Mouse (Mus musculus): ENCODE results near the gene Atp2a1. TPM values are rescaled to one million over a fixed set of nuclear protein-coding genes. Genes with fewer than 3 reads are reported as not detected.

Gene Atp2a1
- total and polyA plus RNA-seq, 3 experiments, result 0.38 to 0.74 TPM; not detected in 1

DNA sequence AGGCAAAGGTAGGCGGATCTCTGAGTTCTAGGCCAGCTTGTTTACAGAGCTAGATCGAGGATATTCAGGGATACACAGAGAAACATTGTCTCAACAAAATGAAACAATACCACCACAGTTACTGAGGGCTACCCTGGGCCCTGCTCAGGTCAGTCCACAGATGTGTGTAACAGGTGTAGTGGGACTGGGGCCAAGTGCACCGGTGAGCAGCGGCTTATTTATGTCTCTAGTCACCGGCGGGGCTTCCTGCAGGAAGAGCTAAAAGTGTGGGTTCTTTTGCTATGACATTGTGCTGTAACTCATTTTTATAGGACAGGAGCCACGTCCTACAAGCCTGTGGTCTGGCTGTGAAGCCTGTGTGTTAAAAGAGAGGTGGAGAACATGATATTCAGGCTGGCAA lies 9.0 kb downstream of the Atp2a1 start:
- dilution Hi-C loops (cut with MboI; ENCODE audit: extremely low pct_ligation_motif_present, extremely low pct_unique_long_range_greater_than_20kb, low sequenced_read_pairs), result no loop called here
- TF ChIP-seq NELFE (IDR thresholded peaks at IDR 0.05; ENCODE audit: low read depth, low read length), result no peak
- no peak for TF ChIP-seq CHD2 (IDR thresholded peaks at IDR 0.05; ENCODE audit: low read length)
- no peak for TF ChIP-seq POLR2AphosphoS2 (IDR thresholded peaks at IDR 0.05; ENCODE audit: low read depth, low read length)
- no peak for TF ChIP-seq MYC (IDR thresholded peaks at IDR 0.05; ENCODE audit: low read depth, low read length)
- TF ChIP-seq MXI1 (IDR thresholded peaks at IDR 0.05; ENCODE audit: low read depth, low read length), result no peak
- no peak for TF ChIP-seq MEF2A (IDR thresholded peaks at IDR 0.05; ENCODE audit: borderline replicate concordance, low read depth, low read length)
- no peak for TF ChIP-seq BHLHE40 (IDR thresholded peaks at IDR 0.05; ENCODE audit: low read depth, low read length)
- TF ChIP-seq JUND (conservative IDR thresholded peaks at IDR 0.05; ENCODE audit: low read depth, low read length), result no peak
- no peak for TF ChIP-seq ZC3H11A (IDR thresholded peaks at IDR 0.05; ENCODE audit: low read depth, low read length)
- TF ChIP-seq JUN (IDR thresholded peaks at IDR 0.05; ENCODE audit: insufficient read depth, low read depth, low read length), result no peak
- no peak for TF ChIP-seq E2F4 (IDR thresholded peaks at IDR 0.05; ENCODE audit: insufficient replicate concordance, low read depth, low read length)
- no peak for TF ChIP-seq GABPA (IDR thresholded peaks at IDR 0.05; ENCODE audit: insufficient replicate concordance, low read depth, low read length)
- no peak for TF ChIP-seq ZNF384 (IDR thresholded peaks at IDR 0.05; ENCODE audit: low read depth, low read length)
- no peak for TF ChIP-seq POLR2A (IDR thresholded peaks at IDR 0.05; ENCODE audit: low read depth, low read length)
- Histone ChIP-seq H3K27me3 (replicated peaks) (no peaks in the 10 kb centered on the region), H3K4me1 (ENCODE audit: control insufficient read depth in 1 of 2, insufficient read depth in 2 of 2) (peaks cover 6 to 8% of the 10 kb centered on the region in 2 experiments; a peak in 3 of 4 replicates), H3K27ac (ENCODE audit: insufficient read depth, low read depth) (no peak overlapping the region), H3K79me2 (replicated peaks; ENCODE audit: control insufficient read depth, extremely low read depth, insufficient read depth, poor library complexity, severe bottlenecking) (no peaks in the 10 kb centered on the region), H3K36me3 (replicated peaks in 1 of 2; ENCODE audit: control insufficient read depth in 1 of 2, insufficient read depth in 1 of 2, low read length in 1 of 2) (peaks cover 7 to 35% of the 10 kb centered on the region in 2 experiments), H3K9ac (ENCODE audit: insufficient read depth, low read depth) (no peak overlapping the region), H3K4me3 (replicated peaks in 1 of 3; ENCODE audit: low read depth in 2 of 3, low read length in 2 of 3, poor library complexity in 1 of 3) (no peak overlapping the region), H3K4me2 (ENCODE audit: insufficient read depth, low read depth, poor library complexity, severe bottlenecking) (no peak overlapping the region), H3K9me3 (replicated peaks; ENCODE audit: low read length) (no peaks in the 10 kb centered on the region)
- no peak for DNase-seq (ENCODE audit: extremely low read depth)
- in situ Hi-C loops (cut with MboI; ENCODE audit: low pct_ligation_motif_present, low pct_unique_long_range_greater_than_20kb, low sequenced_read_pairs), result no loop called here

DNA sequence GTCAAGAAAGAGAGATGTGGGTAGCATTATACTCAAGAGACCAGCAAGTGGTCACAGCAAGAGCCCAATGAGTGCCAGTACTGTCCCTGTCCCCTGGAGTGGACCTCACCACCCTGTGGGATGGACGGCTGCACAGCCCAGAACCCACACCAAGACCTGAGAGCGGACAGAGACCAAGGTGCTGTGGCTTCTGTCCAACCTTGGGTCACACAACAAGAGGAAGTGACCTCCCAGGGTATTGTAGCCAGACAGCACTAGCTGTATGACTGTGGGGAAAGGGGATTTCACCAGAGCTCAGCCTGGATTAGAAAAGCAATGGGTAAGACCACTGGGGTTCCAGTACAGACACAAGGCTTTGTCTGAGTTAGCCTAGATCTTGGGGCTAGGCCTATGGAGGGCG lies 10.7 kb downstream of the Atp2a1 start:
- no peak overlapping the region for H3K4me3 ChIP-seq (replicated peaks in 1 of 3; ENCODE audit: low read depth in 2 of 3, low read length in 2 of 3, poor library complexity in 1 of 3)
- dilution Hi-C loops (cut with MboI; ENCODE audit: extremely low pct_ligation_motif_present, extremely low pct_unique_long_range_greater_than_20kb, low sequenced_read_pairs) (no loop called here), in situ Hi-C loops (cut with MboI; ENCODE audit: low pct_ligation_motif_present, low pct_unique_long_range_greater_than_20kb, low sequenced_read_pairs) (no loop called here)
- H3K9me3 ChIP-seq (replicated peaks; ENCODE audit: low read length), result no peaks in the 10 kb centered on the region
- peaks cover 23 to 48% of the 10 kb centered on the region in 2 experiments for H3K36me3 ChIP-seq (replicated peaks in 1 of 2; ENCODE audit: control insufficient read depth in 1 of 2, insufficient read depth in 1 of 2, low read length in 1 of 2)
- peaks cover 6 to 8% of the 10 kb centered on the region in 2 experiments; a peak in 3 of 4 replicates for H3K4me1 ChIP-seq (ENCODE audit: control insufficient read depth in 1 of 2, insufficient read depth in 2 of 2)
- H3K27ac ChIP-seq (ENCODE audit: insufficient read depth, low read depth), result no peak overlapping the region
- H3K4me2 ChIP-seq (ENCODE audit: insufficient read depth, low read depth, poor library complexity, severe bottlenecking), result no peak overlapping the region
- TF ChIP-seq MEF2A (IDR thresholded peaks at IDR 0.05; ENCODE audit: borderline replicate concordance, low read depth, low read length) (no peak), NRF1 (IDR thresholded peaks at IDR 0.05; ENCODE audit: low read depth, low read length) (no peak), JUN (IDR thresholded peaks at IDR 0.05; ENCODE audit: insufficient read depth, low read depth, low read length) (no peak), CTCF (conservative IDR thresholded peaks at IDR 0.05 in 1 of 2, IDR thresholded peaks at IDR 0.05 in 1 of 2; ENCODE audit: low read depth in 2 of 2, low read length in 2 of 2) (no peak), NELFE (IDR thresholded peaks at IDR 0.05; ENCODE audit: low read depth, low read length) (no peak), RAD21 (IDR thresholded peaks at IDR 0.05; ENCODE audit: low read depth, low read length) (no peak), SMC3 (IDR thresholded peaks at IDR 0.05; ENCODE audit: low read depth, low read length) (no peak), KAT2A (IDR thresholded peaks at IDR 0.05; ENCODE audit: insufficient replicate concordance, low read length) (no peak), ELF1 (IDR thresholded peaks at IDR 0.05; ENCODE audit: low read depth, low read length) (no peak), ZMIZ1 (IDR thresholded peaks at IDR 0.05; ENCODE audit: low read depth, low read length) (no peak), MYC (IDR thresholded peaks at IDR 0.05; ENCODE audit: low read depth, low read length) (no peak), ETS1 (conservative IDR thresholded peaks at IDR 0.05; ENCODE audit: low read depth, low read length) (no peak), EP300 (IDR thresholded peaks at IDR 0.05; ENCODE audit: low read length) (no peak)
- no peaks in the 10 kb centered on the region for H3K79me2 ChIP-seq (replicated peaks; ENCODE audit: control insufficient read depth, extremely low read depth, insufficient read depth, poor library complexity, severe bottlenecking)
- H3K9ac ChIP-seq (ENCODE audit: insufficient read depth, low read depth), result no peak overlapping the region
- no peak for DNase-seq (ENCODE audit: extremely low read depth)
- H3K27me3 ChIP-seq (replicated peaks), result no peaks in the 10 kb centered on the region

Data from CH12.LX (cell line).